In the genomic region with DNA sequence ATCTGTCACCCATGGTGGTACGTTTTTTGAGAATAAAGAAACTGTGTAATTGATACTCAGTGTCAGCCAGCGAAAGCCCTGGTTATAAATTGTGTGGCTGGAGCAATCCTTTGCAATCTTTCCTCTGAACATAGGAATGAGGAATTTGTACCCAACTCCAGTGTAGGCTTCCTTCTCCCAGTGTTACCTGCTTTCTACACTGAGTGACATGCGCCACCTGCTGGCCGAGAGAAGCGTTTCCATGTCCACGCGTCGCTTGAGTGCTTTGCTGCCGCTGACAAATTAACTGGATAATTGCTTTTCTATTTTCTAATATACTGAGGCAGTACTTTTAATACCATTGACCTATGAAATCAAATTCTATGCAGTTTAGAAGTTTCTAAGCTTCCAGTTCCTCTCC, we compare ENCODE assay signal across 8 mouse cellular contexts.
DNase-seq lines count a peak whose midpoint lies in the region; ATAC-seq and TF ChIP-seq lines count a peak whose summit lies in the region.

No protein-coding gene starts in this region.

- no peak overlapping the region for H3K9ac ChIP-seq in kidney, postnatal 0 days (ENCODE audit: low read depth, low read length)
- H3K9ac ChIP-seq in liver, embryonic 14.5 days (replicated peaks), result no peak overlapping the region
- H3K9ac ChIP-seq in neural tube, embryonic 14.5 days (replicated peaks; ENCODE audit: low read depth, low read length), result no peak overlapping the region

- no peaks in the 10 kb centered on the region for H3K9me3 ChIP-seq in kidney, postnatal 0 days (replicated peaks; ENCODE audit: low read length)
- no peaks in the 10 kb centered on the region for H3K9me3 ChIP-seq in liver, embryonic 14.5 days (ENCODE audit: control insufficient read depth, low read length)
- H3K9me3 ChIP-seq in neural tube, embryonic 14.5 days (ENCODE audit: control insufficient read depth, low read length), result no peaks in the 10 kb centered on the region

- DNase-seq in 3T3-L1 (ENCODE audit: low read depth, low spot score) (peak; percentile 61), ZHBTc4 (ENCODE audit: low read depth, low spot score) (peak; percentile 81)
- peak; percentile 80 to 82 for DNase-seq in cerebellum, postnatal 36 days
- peak; percentile 11 to 17 for DNase-seq in gastrocnemius, postnatal 36 days
- peak; percentile 88 for DNase-seq in kidney, postnatal 0 days (ENCODE audit: low spot score)
- DNase-seq in liver, embryonic 14.5 days (ENCODE audit: low read depth in 3 of 3, low spot score in 3 of 3), result peak; percentile 7 to 13 (median 9)
- DNase-seq in testis, postnatal 14 days (ENCODE audit: low spot score), result peak; percentile 14

- H3K4me1 ChIP-seq in kidney, postnatal 0 days (replicated peaks; ENCODE audit: insufficient read depth, low read length), result no peaks in the 10 kb centered on the region
- no peaks in the 10 kb centered on the region for H3K4me1 ChIP-seq in liver, embryonic 14.5 days (replicated peaks; ENCODE audit: control insufficient read depth in 2 of 2, insufficient read depth in 2 of 2, low read length in 1 of 2)
- H3K4me1 ChIP-seq in neural tube, embryonic 14.5 days (ENCODE audit: control insufficient read depth, insufficient read depth, low read length), result no peaks in the 10 kb centered on the region

- no peak overlapping the region for H3K27ac ChIP-seq in kidney, postnatal 0 days
- no peak overlapping the region for H3K27ac ChIP-seq in liver, embryonic 14.5 days
- H3K27ac ChIP-seq in neural tube, embryonic 14.5 days (ENCODE audit: low read depth, low read length), result no peak overlapping the region

- H3K4me3 ChIP-seq in kidney, postnatal 0 days (replicated peaks; ENCODE audit: low read depth, low read length), result no peak overlapping the region
- H3K4me3 ChIP-seq in liver, embryonic 14.5 days (ENCODE audit: insufficient read depth in 1 of 2, low read depth in 2 of 2, low read length in 2 of 2), result no peak overlapping the region
- no peak overlapping the region for H3K4me3 ChIP-seq in neural tube, embryonic 14.5 days (ENCODE audit: low read depth, low read length)

- H3K4me2 ChIP-seq in kidney, postnatal 0 days (ENCODE audit: low read length), result no peak overlapping the region
- no peak overlapping the region for H3K4me2 ChIP-seq in liver, embryonic 14.5 days (ENCODE audit: low read depth)
- no peak overlapping the region for H3K4me2 ChIP-seq in neural tube, embryonic 14.5 days (ENCODE audit: low read depth, low read length)

- ATAC-seq in kidney, postnatal 0 days (replicated peaks; ENCODE audit: low FRiP score, low read depth), result peak; percentile 73
- no peak for ATAC-seq in liver, embryonic 14.5 days (ENCODE audit: insufficient read depth)
- ATAC-seq in neural tube, embryonic 14.5 days (ENCODE audit: low read depth), result peak; percentile 92

- no peaks in the 10 kb centered on the region for H3K36me3 ChIP-seq in kidney, postnatal 0 days (ENCODE audit: insufficient read depth, low read length)
- H3K36me3 ChIP-seq in liver, embryonic 14.5 days (replicated peaks; ENCODE audit: control insufficient read depth, insufficient read depth, low read depth), result no peaks in the 10 kb centered on the region
- no peaks in the 10 kb centered on the region for H3K36me3 ChIP-seq in neural tube, embryonic 14.5 days (ENCODE audit: control insufficient read depth, insufficient read depth, low read length)

- WGBS in kidney, postnatal 0 days, result 8% methylated on average over 9 of the region's 9 CpGs
- 18% methylated on average over 9 of the region's 9 CpGs for WGBS in liver, embryonic 14.5 days (ENCODE audit: insufficient replicate concordance)
- 17% methylated on average over 9 of the region's 9 CpGs for WGBS in neural tube, embryonic 14.5 days

- intact Hi-C loops in gastrocnemius, postnatal 36 days (cut with DNase I), result no loop called here

- TF ChIP-seq EP300 in liver, embryonic 14.5 days (IDR thresholded peaks at IDR 0.05; ENCODE audit: low read depth), result no peak

- TF ChIP-seq CTCF in kidney, postnatal 0 days (IDR thresholded peaks at IDR 0.05; ENCODE audit: low read depth), result peak; percentile 97
- peak; percentile 82 for TF ChIP-seq CTCF in liver, embryonic 14.5 days (IDR thresholded peaks at IDR 0.05; ENCODE audit: low read depth)

- H3K27me3 ChIP-seq in kidney, postnatal 0 days (ENCODE audit: insufficient read depth, low read length), result no peaks in the 10 kb centered on the region
- no peaks in the 10 kb centered on the region for H3K27me3 ChIP-seq in liver, embryonic 14.5 days (ENCODE audit: control insufficient read depth, insufficient read depth, low read length)
- no peaks in the 10 kb centered on the region for H3K27me3 ChIP-seq in neural tube, embryonic 14.5 days (ENCODE audit: control insufficient read depth, insufficient read depth, low read length)

Comparison
In these comparisons a context has a peak if more than half of its experiments do, and no peak if none do; other contexts are left out.
1. DNase-seq: peak in every context shown above with its lines; median percentile 88 in kidney, postnatal 0 days; 81 in ZHBTc4; 81 in cerebellum, postnatal 36 days; 61 in 3T3-L1; 14 in gastrocnemius, postnatal 36 days; 14 in testis, postnatal 14 days; 9 in liver, embryonic 14.5 days.